Mouse (Mus musculus): ENCODE measurements at regions not wholly inside any gene's neighbourhood (a gene's known extent, or its start where the extent isn't known, plus 50 kb on each side); places are given as distances from the start of the nearest gene placed in this dataset.

DNA sequence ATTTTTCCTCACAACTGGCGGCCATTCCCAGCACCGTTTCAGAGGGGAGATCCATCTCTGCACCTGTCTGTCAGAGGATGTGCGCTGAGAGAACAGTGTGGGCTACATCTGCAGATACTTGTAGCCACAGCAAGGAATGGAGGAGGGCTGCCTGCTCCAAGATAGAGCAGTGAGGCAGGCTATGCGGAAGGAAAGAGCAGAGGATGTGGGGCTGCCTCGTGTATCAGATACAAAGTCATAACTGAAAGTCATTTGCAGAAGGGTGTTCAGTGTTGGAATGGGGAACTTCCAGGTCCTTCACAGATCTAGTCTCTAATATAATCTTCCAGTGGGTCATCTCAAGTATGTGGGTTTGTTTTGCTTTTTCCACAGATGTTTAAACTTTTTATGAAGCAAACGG lies 531.0 kb downstream of the Etnk1 start:
- H3K4me3 ChIP-seq (replicated peaks in 1 of 3; ENCODE audit: low read depth in 2 of 3, low read length in 2 of 3, poor library complexity in 1 of 3) = no peak overlapping the region
- H3K27ac ChIP-seq (ENCODE audit: insufficient read depth, low read depth) = no peak overlapping the region
- no peak overlapping the region for H3K9ac ChIP-seq (ENCODE audit: insufficient read depth, low read depth)
- no peaks in the 10 kb centered on the region for H3K79me2 ChIP-seq (replicated peaks; ENCODE audit: control insufficient read depth, extremely low read depth, insufficient read depth, poor library complexity, severe bottlenecking)
- no peaks in the 10 kb centered on the region for H3K36me3 ChIP-seq (replicated peaks in 1 of 2; ENCODE audit: control insufficient read depth in 1 of 2, insufficient read depth in 1 of 2, low read length in 1 of 2)
- TF ChIP-seq SIN3A (IDR thresholded peaks at IDR 0.05; ENCODE audit: low read length) (no peak), USF1 (IDR thresholded peaks at IDR 0.05; ENCODE audit: low read depth, low read length) (no peak), CTCF (conservative IDR thresholded peaks at IDR 0.05 in 1 of 2, IDR thresholded peaks at IDR 0.05 in 1 of 2; ENCODE audit: low read depth in 2 of 2, low read length in 2 of 2) (no peak), RCOR1 (conservative IDR thresholded peaks at IDR 0.05; ENCODE audit: low read depth, low read length) (no peak), ELF1 (IDR thresholded peaks at IDR 0.05; ENCODE audit: low read depth, low read length) (no peak), HCFC1 (IDR thresholded peaks at IDR 0.05; ENCODE audit: low read depth, low read length) (no peak), MXI1 (IDR thresholded peaks at IDR 0.05; ENCODE audit: low read depth, low read length) (no peak), TBP (conservative IDR thresholded peaks at IDR 0.05; ENCODE audit: low read depth, low read length) (no peak), MAZ (IDR thresholded peaks at IDR 0.05; ENCODE audit: low read depth, low read length) (no peak), IRF4 (IDR thresholded peaks at IDR 0.05; ENCODE audit: low read depth, low read length) (no peak), GABPA (IDR thresholded peaks at IDR 0.05; ENCODE audit: insufficient replicate concordance, low read depth, low read length) (no peak), ETS1 (conservative IDR thresholded peaks at IDR 0.05; ENCODE audit: low read depth, low read length) (no peak), ZNF384 (IDR thresholded peaks at IDR 0.05; ENCODE audit: low read depth, low read length) (no peak), ZKSCAN1 (IDR thresholded peaks at IDR 0.05; ENCODE audit: borderline replicate concordance, low read depth, low read length) (no peak)
- H3K4me2 ChIP-seq (ENCODE audit: insufficient read depth, low read depth, poor library complexity, severe bottlenecking) = no peak overlapping the region
- dilution Hi-C loops (cut with MboI; ENCODE audit: extremely low pct_ligation_motif_present, extremely low pct_unique_long_range_greater_than_20kb, low sequenced_read_pairs) = no loop called here
- DNase-seq (ENCODE audit: extremely low read depth) = no peak
- no peaks in the 10 kb centered on the region for H3K27me3 ChIP-seq (replicated peaks)
- H3K4me1 ChIP-seq (ENCODE audit: control insufficient read depth in 1 of 2, insufficient read depth in 2 of 2) = no peaks in the 10 kb centered on the region
- no peaks in the 10 kb centered on the region for H3K9me3 ChIP-seq (replicated peaks; ENCODE audit: low read length)
- in situ Hi-C loops (cut with MboI; ENCODE audit: low pct_ligation_motif_present, low pct_unique_long_range_greater_than_20kb, low sequenced_read_pairs) = no loop called here

- dilution Hi-C loops (cut with MboI; ENCODE audit: extremely low pct_ligation_motif_present, extremely low pct_unique_long_range_greater_than_20kb, low sequenced_read_pairs) = no loop called here
- in situ Hi-C loops (cut with MboI; ENCODE audit: low pct_ligation_motif_present, low pct_unique_long_range_greater_than_20kb, low sequenced_read_pairs) = no loop called here
These were observed 537.0 kb downstream of the Etnk1 start for GRCm38 (mm10) chr6:143703984-143704383.

More at GRCm38 (mm10) chr6:143703984-143704383, 537.0 kb downstream of the Etnk1 start:
- no peak overlapping the region for H3K4me3 ChIP-seq (replicated peaks in 1 of 3; ENCODE audit: low read depth in 2 of 3, low read length in 2 of 3, poor library complexity in 1 of 3)
- H3K9me3 ChIP-seq (replicated peaks; ENCODE audit: low read length) = no peaks in the 10 kb centered on the region
- H3K79me2 ChIP-seq (replicated peaks; ENCODE audit: control insufficient read depth, extremely low read depth, insufficient read depth, poor library complexity, severe bottlenecking) = no peaks in the 10 kb centered on the region
- no peaks in the 10 kb centered on the region for H3K27me3 ChIP-seq (replicated peaks)
- no peaks in the 10 kb centered on the region for H3K36me3 ChIP-seq (replicated peaks in 1 of 2; ENCODE audit: control insufficient read depth in 1 of 2, insufficient read depth in 1 of 2, low read length in 1 of 2)
- H3K4me1 ChIP-seq (ENCODE audit: control insufficient read depth in 1 of 2, insufficient read depth in 2 of 2) = no peaks in the 10 kb centered on the region
- no peak for TF ChIP-seq POLR2A (IDR thresholded peaks at IDR 0.05; ENCODE audit: low read depth, low read length)
- no peak for TF ChIP-seq JUN (IDR thresholded peaks at IDR 0.05; ENCODE audit: insufficient read depth, low read depth, low read length)
- TF ChIP-seq MAX (IDR thresholded peaks at IDR 0.05; ENCODE audit: low read length) = no peak
- TF ChIP-seq IRF4 (IDR thresholded peaks at IDR 0.05; ENCODE audit: low read depth, low read length) = no peak
- no peak for TF ChIP-seq EP300 (IDR thresholded peaks at IDR 0.05; ENCODE audit: low read length)
- TF ChIP-seq MAZ (IDR thresholded peaks at IDR 0.05; ENCODE audit: low read depth, low read length) = no peak
- TF ChIP-seq KAT2A (IDR thresholded peaks at IDR 0.05; ENCODE audit: insufficient replicate concordance, low read length) = no peak
- TF ChIP-seq MYC (IDR thresholded peaks at IDR 0.05; ENCODE audit: low read depth, low read length) = no peak
- TF ChIP-seq NRF1 (IDR thresholded peaks at IDR 0.05; ENCODE audit: low read depth, low read length) = no peak
- TF ChIP-seq POLR2AphosphoS2 (IDR thresholded peaks at IDR 0.05; ENCODE audit: low read depth, low read length) = no peak
- no peak for TF ChIP-seq ZKSCAN1 (IDR thresholded peaks at IDR 0.05; ENCODE audit: borderline replicate concordance, low read depth, low read length)
- no peak for TF ChIP-seq SIN3A (IDR thresholded peaks at IDR 0.05; ENCODE audit: low read length)
- DNase-seq (ENCODE audit: extremely low read depth) = no peak
- H3K4me2 ChIP-seq (ENCODE audit: insufficient read depth, low read depth, poor library complexity, severe bottlenecking) = no peak overlapping the region
- H3K27ac ChIP-seq (ENCODE audit: insufficient read depth, low read depth) = no peak overlapping the region
- H3K9ac ChIP-seq (ENCODE audit: insufficient read depth, low read depth) = no peak overlapping the region

Measured in CH12.LX (cell line).